Mouse (Mus musculus): ENCODE results near the gene Olfr598. TPM values are rescaled to one million over a fixed set of nuclear protein-coding genes. Genes with fewer than 3 reads are reported as not detected.

Olfr598 gene
- polyA plus RNA-seq (2014; fragmentation: Illumina TruSeq; extraction: RNeasy Lipid Tissue Mini Kit (QIAGEN cat#74804); ENCODE audit: insufficient read depth, low read depth, low replicate concordance), result not detected

DNA sequence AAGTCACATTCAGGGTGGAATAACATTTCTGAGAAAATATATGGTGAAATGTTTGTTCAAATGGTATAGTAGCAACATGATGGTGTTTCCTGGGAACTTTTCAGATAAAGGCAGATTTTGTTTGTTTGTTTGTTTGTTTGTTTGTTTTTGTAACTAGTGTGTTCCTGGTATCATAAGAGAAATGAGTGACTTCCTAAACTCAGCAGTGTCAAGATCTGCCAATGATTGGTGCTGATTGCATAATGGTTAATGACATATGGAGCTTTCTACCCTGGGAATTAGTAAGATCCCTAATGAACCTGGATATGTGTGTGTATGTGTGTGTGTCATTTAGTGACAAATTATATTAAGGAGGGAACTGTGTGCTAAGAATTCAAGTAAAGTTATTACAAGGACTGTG lies at the start of gene Olfr598:
Olfr598 (plus strand) TSS at position 301 of the 400 bp plus-strand sequence.

DNA sequence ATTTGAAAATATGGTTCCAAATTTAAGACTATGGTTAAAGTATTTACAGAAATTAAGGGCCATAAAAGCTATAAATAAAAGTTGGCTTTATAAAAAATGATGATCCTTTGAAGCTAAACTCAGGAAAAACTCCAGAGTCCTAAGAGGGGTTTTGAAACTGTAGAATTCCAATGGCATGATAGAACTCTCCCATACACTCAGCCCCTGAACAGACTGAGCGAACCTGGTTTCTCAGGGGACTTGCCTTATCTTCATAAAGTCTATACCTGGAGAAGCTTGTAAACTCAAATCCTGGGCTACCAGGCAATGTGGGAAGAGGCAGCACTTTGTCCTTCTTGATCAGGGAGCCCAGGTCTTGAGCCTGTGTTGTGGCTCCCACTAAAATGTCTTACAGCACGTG lies 18.0 kb upstream of the Olfr598 start, which contains the start of gene Olfr596:
Olfr596 (plus strand) TSS at position 301 of the 400 bp plus-strand sequence.

DNA sequence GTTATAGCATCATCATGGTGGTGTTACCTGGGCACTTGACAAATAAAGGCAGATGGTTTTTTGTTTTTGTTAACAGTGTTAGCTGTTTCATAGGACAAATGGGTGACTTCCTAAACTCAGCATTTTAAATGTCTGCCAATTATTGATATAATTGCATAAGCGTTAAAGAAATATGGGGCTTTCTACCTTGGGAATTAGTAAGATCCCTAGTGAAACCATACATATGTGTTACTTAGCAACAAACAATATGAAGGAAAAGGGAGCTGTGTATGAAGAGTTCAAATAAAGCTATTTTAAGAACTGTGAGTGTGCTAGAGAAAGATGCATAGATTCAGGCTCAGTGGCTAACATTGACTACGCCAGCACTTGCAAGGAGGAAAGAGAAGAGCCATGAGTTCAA lies 7.4 kb upstream of the Olfr598 start, which contains the start of gene Olfr597:
Olfr597 (plus strand) TSS at position 301 of the 400 bp plus-strand sequence.

DNA sequence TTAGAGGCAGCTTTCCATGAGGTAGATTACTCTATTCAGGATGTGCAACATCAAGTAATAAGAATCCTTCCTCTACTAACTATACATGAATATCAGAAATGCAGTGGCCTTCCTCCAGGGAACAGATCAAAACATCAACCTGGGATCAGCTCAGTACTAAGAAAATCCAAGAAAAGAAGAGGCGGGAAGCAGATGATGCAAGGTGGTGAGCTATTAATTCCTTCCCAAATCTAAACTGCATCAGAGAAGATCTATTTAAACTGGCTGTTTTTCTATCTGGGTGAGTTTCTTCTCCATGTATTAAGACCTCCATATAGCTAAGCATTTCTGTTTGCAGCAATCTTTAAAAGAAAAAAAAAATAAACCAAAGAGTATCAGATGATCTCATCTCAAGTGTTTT lies 12.2 kb downstream of the Olfr598 start, which contains the start of gene Olfr599:
Olfr599 (plus strand) TSS at position 301 of the 400 bp plus-strand sequence.

DNA sequence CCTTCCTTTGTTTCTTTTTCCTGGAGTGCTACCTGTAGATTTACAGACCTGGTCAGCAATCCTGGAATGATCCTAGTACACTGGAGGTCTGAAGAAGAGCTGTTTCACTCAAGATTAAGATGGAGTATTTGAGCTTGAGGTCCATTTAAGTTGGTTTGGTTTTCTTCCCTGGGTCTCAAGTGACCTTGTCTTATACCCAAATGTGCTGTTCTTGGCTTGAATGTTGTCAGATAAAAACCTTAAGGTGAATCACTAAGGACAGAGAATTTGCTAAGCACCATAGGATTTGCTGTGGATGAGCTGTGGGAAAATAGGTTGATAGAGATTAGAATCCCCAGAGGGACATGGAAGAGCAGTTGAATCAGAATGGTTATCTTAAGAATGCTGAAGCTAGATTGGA lies 26.2 kb downstream of the Olfr598 start, which contains the start of gene Olfr600:
Olfr600 (minus strand) TSS at position 101 of the 400 bp plus-strand sequence.

DNA sequence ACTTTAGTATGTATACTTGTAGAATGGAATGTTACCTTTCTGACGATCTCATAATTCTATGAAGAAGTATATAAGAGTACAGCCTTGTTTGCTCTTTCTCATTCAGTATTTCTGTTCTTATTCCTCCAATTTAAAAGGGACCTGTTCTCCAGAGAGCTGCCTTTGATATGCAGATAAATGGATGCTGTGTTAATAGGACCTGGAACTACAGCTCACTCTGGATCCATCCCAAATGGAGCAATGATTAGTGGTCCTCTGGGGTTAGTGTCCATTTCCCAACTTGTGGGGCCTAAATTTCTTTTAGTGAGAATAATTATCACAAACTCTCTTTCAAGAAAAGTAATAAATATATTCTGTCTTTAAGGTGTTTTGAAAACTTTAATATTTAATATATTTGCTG lies 39.2 kb downstream of the Olfr598 start, which contains the start of gene Olfr601:
Olfr601 (minus strand) TSS at position 101 of the 400 bp plus-strand sequence.

Other genes with a start within 250 kb of the Olfr598 start
- gene Olfr584, start 241.7 kb upstream of the Olfr598 start, polyA plus RNA-seq (2014; fragmentation: Illumina TruSeq; extraction: RNeasy Lipid Tissue Mini Kit (QIAGEN cat#74804); ENCODE audit: insufficient read depth, low read depth, low replicate concordance), result not detected
- not detected for gene Olfr585, start 225.8 kb upstream of the Olfr598 start, polyA plus RNA-seq (2014; fragmentation: Illumina TruSeq; extraction: RNeasy Lipid Tissue Mini Kit (QIAGEN cat#74804); ENCODE audit: insufficient read depth, low read depth, low replicate concordance)
- not detected for gene Olfr586, start 197.9 kb upstream of the Olfr598 start, polyA plus RNA-seq (2014; fragmentation: Illumina TruSeq; extraction: RNeasy Lipid Tissue Mini Kit (QIAGEN cat#74804); ENCODE audit: insufficient read depth, low read depth, low replicate concordance)
- gene Olfr588-ps1, start 182.7 kb upstream of the Olfr598 start, polyA plus RNA-seq (2014; fragmentation: Illumina TruSeq; extraction: RNeasy Lipid Tissue Mini Kit (QIAGEN cat#74804); ENCODE audit: insufficient read depth, low read depth, low replicate concordance), result not detected
- not detected for gene Olfr589, start 167.2 kb upstream of the Olfr598 start, polyA plus RNA-seq (2014; fragmentation: Illumina TruSeq; extraction: RNeasy Lipid Tissue Mini Kit (QIAGEN cat#74804); ENCODE audit: insufficient read depth, low read depth, low replicate concordance)
- not detected for gene Olfr591, start 145.2 kb upstream of the Olfr598 start, polyA plus RNA-seq (2014; fragmentation: Illumina TruSeq; extraction: RNeasy Lipid Tissue Mini Kit (QIAGEN cat#74804); ENCODE audit: insufficient read depth, low read depth, low replicate concordance)
- not detected for gene Olfr592, start 138.8 kb upstream of the Olfr598 start, polyA plus RNA-seq (2014; fragmentation: Illumina TruSeq; extraction: RNeasy Lipid Tissue Mini Kit (QIAGEN cat#74804); ENCODE audit: insufficient read depth, low read depth, low replicate concordance)
- not detected for gene Olfr593, start 111.7 kb upstream of the Olfr598 start, polyA plus RNA-seq (2014; fragmentation: Illumina TruSeq; extraction: RNeasy Lipid Tissue Mini Kit (QIAGEN cat#74804); ENCODE audit: insufficient read depth, low read depth, low replicate concordance)
- gene Olfr594, start 106.6 kb upstream of the Olfr598 start, polyA plus RNA-seq (2014; fragmentation: Illumina TruSeq; extraction: RNeasy Lipid Tissue Mini Kit (QIAGEN cat#74804); ENCODE audit: insufficient read depth, low read depth, low replicate concordance), result not detected
- gene Usp17ld, start 71.1 kb upstream of the Olfr598 start, polyA plus RNA-seq (2014; fragmentation: Illumina TruSeq; extraction: RNeasy Lipid Tissue Mini Kit (QIAGEN cat#74804); ENCODE audit: insufficient read depth, low read depth, low replicate concordance), result not detected
- gene Olfr596, start 17.9 kb upstream of the Olfr598 start, polyA plus RNA-seq (2014; fragmentation: Illumina TruSeq; extraction: RNeasy Lipid Tissue Mini Kit (QIAGEN cat#74804); ENCODE audit: insufficient read depth, low read depth, low replicate concordance), result not detected
- gene Olfr597, start 7.3 kb upstream of the Olfr598 start, polyA plus RNA-seq (2014; fragmentation: Illumina TruSeq; extraction: RNeasy Lipid Tissue Mini Kit (QIAGEN cat#74804); ENCODE audit: insufficient read depth, low read depth, low replicate concordance), result not detected
- gene Olfr599, start 12.3 kb downstream of the Olfr598 start, polyA plus RNA-seq (2014; fragmentation: Illumina TruSeq; extraction: RNeasy Lipid Tissue Mini Kit (QIAGEN cat#74804); ENCODE audit: insufficient read depth, low read depth, low replicate concordance), result not detected
- gene Olfr600, start 26.1 kb downstream of the Olfr598 start, polyA plus RNA-seq (2014; fragmentation: Illumina TruSeq; extraction: RNeasy Lipid Tissue Mini Kit (QIAGEN cat#74804); ENCODE audit: insufficient read depth, low read depth, low replicate concordance), result not detected
- gene Olfr601, start 39.1 kb downstream of the Olfr598 start, polyA plus RNA-seq (2014; fragmentation: Illumina TruSeq; extraction: RNeasy Lipid Tissue Mini Kit (QIAGEN cat#74804); ENCODE audit: insufficient read depth, low read depth, low replicate concordance), result not detected
- gene Olfr603, start 62.6 kb downstream of the Olfr598 start, polyA plus RNA-seq (2014; fragmentation: Illumina TruSeq; extraction: RNeasy Lipid Tissue Mini Kit (QIAGEN cat#74804); ENCODE audit: insufficient read depth, low read depth, low replicate concordance), result not detected
- gene Usp17lc, start 91.5 kb downstream of the Olfr598 start, polyA plus RNA-seq (2014; fragmentation: Illumina TruSeq; extraction: RNeasy Lipid Tissue Mini Kit (QIAGEN cat#74804); ENCODE audit: insufficient read depth, low read depth, low replicate concordance), result not detected
- not detected for gene Olfr605, start 121.9 kb downstream of the Olfr598 start, polyA plus RNA-seq (2014; fragmentation: Illumina TruSeq; extraction: RNeasy Lipid Tissue Mini Kit (QIAGEN cat#74804); ENCODE audit: insufficient read depth, low read depth, low replicate concordance)
- not detected for gene Olfr606, start 125.5 kb downstream of the Olfr598 start, polyA plus RNA-seq (2014; fragmentation: Illumina TruSeq; extraction: RNeasy Lipid Tissue Mini Kit (QIAGEN cat#74804); ENCODE audit: insufficient read depth, low read depth, low replicate concordance)
- not detected for gene Olfr607, start 140.6 kb downstream of the Olfr598 start, polyA plus RNA-seq (2014; fragmentation: Illumina TruSeq; extraction: RNeasy Lipid Tissue Mini Kit (QIAGEN cat#74804); ENCODE audit: insufficient read depth, low read depth, low replicate concordance)
- not detected for gene Olfr608, start 146.3 kb downstream of the Olfr598 start, polyA plus RNA-seq (2014; fragmentation: Illumina TruSeq; extraction: RNeasy Lipid Tissue Mini Kit (QIAGEN cat#74804); ENCODE audit: insufficient read depth, low read depth, low replicate concordance)
- not detected for gene Olfr609, start 174.5 kb downstream of the Olfr598 start, polyA plus RNA-seq (2014; fragmentation: Illumina TruSeq; extraction: RNeasy Lipid Tissue Mini Kit (QIAGEN cat#74804); ENCODE audit: insufficient read depth, low read depth, low replicate concordance)
- not detected for gene Olfr610, start 188.6 kb downstream of the Olfr598 start, polyA plus RNA-seq (2014; fragmentation: Illumina TruSeq; extraction: RNeasy Lipid Tissue Mini Kit (QIAGEN cat#74804); ENCODE audit: insufficient read depth, low read depth, low replicate concordance)
- not detected for gene Olfr611, start 197.3 kb downstream of the Olfr598 start, polyA plus RNA-seq (2014; fragmentation: Illumina TruSeq; extraction: RNeasy Lipid Tissue Mini Kit (QIAGEN cat#74804); ENCODE audit: insufficient read depth, low read depth, low replicate concordance)
- not detected for gene Olfr612, start 219.1 kb downstream of the Olfr598 start, polyA plus RNA-seq (2014; fragmentation: Illumina TruSeq; extraction: RNeasy Lipid Tissue Mini Kit (QIAGEN cat#74804); ENCODE audit: insufficient read depth, low read depth, low replicate concordance)
- not detected for gene Olfr613, start 224.5 kb downstream of the Olfr598 start, polyA plus RNA-seq (2014; fragmentation: Illumina TruSeq; extraction: RNeasy Lipid Tissue Mini Kit (QIAGEN cat#74804); ENCODE audit: insufficient read depth, low read depth, low replicate concordance)
- not detected for gene Olfr615, start 232.5 kb downstream of the Olfr598 start, polyA plus RNA-seq (2014; fragmentation: Illumina TruSeq; extraction: RNeasy Lipid Tissue Mini Kit (QIAGEN cat#74804); ENCODE audit: insufficient read depth, low read depth, low replicate concordance)
- gene Olfr616, start 245.6 kb downstream of the Olfr598 start, polyA plus RNA-seq (2014; fragmentation: Illumina TruSeq; extraction: RNeasy Lipid Tissue Mini Kit (QIAGEN cat#74804); ENCODE audit: insufficient read depth, low read depth, low replicate concordance), result not detected
- not detected for gene Olfr617, start 249.5 kb downstream of the Olfr598 start, polyA plus RNA-seq (2014; fragmentation: Illumina TruSeq; extraction: RNeasy Lipid Tissue Mini Kit (QIAGEN cat#74804); ENCODE audit: insufficient read depth, low read depth, low replicate concordance)

Measured in lung, adult 10 weeks (tissue).